Mouse (Mus musculus) frontal cortex, postnatal 25 days (tissue): Measurements from ENCODE around the gene Vps37c.
A peak's percentile ranks its signal among the peaks of the same experiment; 100 is the strongest.

Experiments
- DNase-seq, 2 experiments: peaks; one replicate each; pipeline ENCODE4 v3.0.0; 2022; ENCODE audit warnings: low spot score in 2 of 2

Vps37c gene

GRCm38 (mm10) chr19:10713551-10713950 is 25.0 kb downstream of the Vps37c start:
- DNase-seq = no peak

- DNase-seq = no peak
These were observed 25.6 kb downstream of the Vps37c start for GRCm38 (mm10) chr19:10714168-10714567.

- peak; percentile 51 to 79 for DNase-seq
These were observed 26.3 kb downstream of the Vps37c start for GRCm38 (mm10) chr19:10714682-10715475.

- no peak for DNase-seq
These were observed 26.9 kb downstream of the Vps37c start for GRCm38 (mm10) chr19:10715476-10715875.

GRCm38 (mm10) chr19:10718251-10718775 is 29.8 kb downstream of the Vps37c start:
- no peak for DNase-seq

GRCm38 (mm10) chr19:10719751-10720150 is 31.2 kb downstream of the Vps37c start:
- DNase-seq = no peak

GRCm38 (mm10) chr19:10720524-10720923 is 32.0 kb downstream of the Vps37c start:
- DNase-seq = no peak

- no peak for DNase-seq
These were observed 32.5 kb downstream of the Vps37c start for GRCm38 (mm10) chr19:10721064-10721463.

GRCm38 (mm10) chr19:10723084-10723483 is 34.5 kb downstream of the Vps37c start:
- DNase-seq = no peak

- no peak for DNase-seq
These were observed 35.1 kb downstream of the Vps37c start for GRCm38 (mm10) chr19:10723649-10724048.

- no peak for DNase-seq
These were observed 36.3 kb downstream of the Vps37c start for GRCm38 (mm10) chr19:10724629-10725363.

GRCm38 (mm10) chr19:10729889-10730288 is 41.4 kb downstream of the Vps37c start:
- DNase-seq = no peak

GRCm38 (mm10) chr19:10730469-10730868 is 41.9 kb downstream of the Vps37c start:
- DNase-seq = no peak

GRCm38 (mm10) chr19:10731975-10732374 is 43.4 kb downstream of the Vps37c start:
- no peak for DNase-seq

GRCm38 (mm10) chr19:10732741-10733140 is 44.2 kb downstream of the Vps37c start:
- no peak for DNase-seq

GRCm38 (mm10) chr19:10733501-10734127 is 45.1 kb downstream of the Vps37c start:
- no peak for DNase-seq

GRCm38 (mm10) chr19:10734554-10734953 is 46.0 kb downstream of the Vps37c start:
- no peak for DNase-seq

- DNase-seq = no peak
These were observed 46.5 kb downstream of the Vps37c start for GRCm38 (mm10) chr19:10735061-10735460.

GRCm38 (mm10) chr19:10735861-10736260 is 47.3 kb downstream of the Vps37c start:
- no peak for DNase-seq

- no peak for DNase-seq
These were observed 49.5 kb downstream of the Vps37c start for GRCm38 (mm10) chr19:10738038-10738437.

- DNase-seq = no peak
These were observed 50.3 kb downstream of the Vps37c start, which contains the start of gene Cd5 for GRCm38 (mm10) chr19:10738811-10739210. Gene Cd5, minus strand, starts transcription at chr19:10739002.

GRCm38 (mm10) chr19:10739916-10740315 is 51.4 kb downstream of the Vps37c start:
- no peak for DNase-seq
